Mouse (Mus musculus): Measurements from ENCODE around the gene Smco3.
"Not testable (repeated sequence)": the region's sequence is repeated elsewhere in the genome, so short reads cannot be mapped to it uniquely, and the experiment has no call there.

Gene Smco3

DNA sequence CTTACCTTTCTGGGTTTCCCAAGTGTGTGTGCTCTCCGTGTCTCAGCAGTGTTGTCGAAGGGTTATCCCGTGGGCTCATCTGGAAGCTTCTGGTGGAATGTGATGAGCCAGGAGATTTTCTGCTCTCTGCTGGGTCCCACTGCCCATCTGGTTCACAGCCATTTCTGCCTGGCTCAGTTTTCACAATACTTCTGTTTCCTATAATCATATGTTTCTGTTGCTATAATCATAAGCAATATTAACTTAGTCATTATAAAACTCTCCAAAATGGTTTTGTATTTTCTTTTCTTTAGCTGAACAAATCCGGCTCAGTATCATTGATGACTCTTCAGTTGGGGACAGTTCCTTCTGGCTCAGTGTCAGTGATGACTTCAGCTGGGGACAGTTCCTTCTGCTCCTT, at the start of gene Smco3:
Gene Smco3, minus strand, starts transcription at position 101 of the 400 bp plus-strand sequence.
- no peak for DNase-seq

DNA sequence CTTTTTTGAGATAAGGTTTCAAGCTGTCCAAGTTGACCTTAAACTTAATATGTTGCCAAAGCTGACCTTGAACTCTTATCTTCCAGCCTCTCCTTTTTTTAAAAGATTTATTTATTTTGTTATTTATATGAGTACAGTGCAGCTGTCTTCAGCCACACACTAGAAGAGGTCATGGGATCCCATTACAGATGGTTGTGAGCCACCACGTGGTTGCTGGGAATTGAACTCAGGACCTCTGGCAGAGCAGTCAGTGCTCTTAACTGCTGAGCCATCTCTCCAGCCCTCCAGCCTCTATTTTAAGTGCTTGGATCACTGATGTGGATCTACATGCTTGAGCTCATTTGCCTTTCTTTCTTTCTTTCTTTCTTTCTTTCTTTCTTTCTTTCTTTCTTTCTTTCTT, 49.5 kb upstream of the Smco3 start:
- not testable (repeated sequence) for DNase-seq

DNA sequence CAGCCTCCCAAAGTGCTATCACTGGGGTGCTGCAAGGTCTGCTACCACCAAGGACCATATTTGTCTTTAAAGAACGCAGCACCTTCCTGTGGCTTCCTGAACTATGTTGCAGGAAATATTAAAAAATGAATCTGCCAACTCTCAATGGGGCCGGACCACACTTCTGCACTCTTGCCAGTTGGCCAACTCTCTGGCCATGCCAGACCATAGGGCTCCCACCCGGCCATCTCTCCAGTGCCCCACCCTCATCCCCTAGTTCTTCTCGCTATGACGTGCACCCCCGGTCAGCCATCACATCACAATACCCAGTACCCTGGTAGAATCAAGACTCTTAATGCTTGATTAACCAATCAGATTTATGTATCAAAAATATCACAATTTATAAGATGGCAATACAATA, 48.7 kb upstream of the Smco3 start:
- DNase-seq = no peak

DNA sequence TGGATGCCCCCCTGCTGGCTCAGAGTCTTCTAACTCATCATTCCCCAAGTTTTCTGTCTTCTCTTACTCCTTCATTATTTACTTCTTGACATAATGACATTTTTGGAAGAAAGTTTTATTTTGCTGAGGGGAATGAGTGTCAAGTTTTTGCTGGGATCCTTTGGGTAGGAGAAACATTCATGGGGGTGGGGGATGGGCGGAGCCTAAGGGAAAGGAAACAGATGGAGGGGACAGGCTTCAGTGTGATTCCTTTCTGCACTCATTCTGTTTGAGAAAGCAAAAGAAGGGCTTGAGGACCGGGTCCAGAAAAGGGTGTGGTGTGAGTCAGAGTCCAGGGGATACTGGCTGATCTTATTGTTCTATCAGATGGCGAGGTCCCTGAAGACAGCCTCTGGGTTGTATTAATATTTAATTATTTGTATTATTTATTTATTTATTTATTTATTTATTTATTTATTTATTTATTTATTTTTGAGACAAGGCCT, 48.2 kb upstream of the Smco3 start:
- no peak for DNase-seq

DNA sequence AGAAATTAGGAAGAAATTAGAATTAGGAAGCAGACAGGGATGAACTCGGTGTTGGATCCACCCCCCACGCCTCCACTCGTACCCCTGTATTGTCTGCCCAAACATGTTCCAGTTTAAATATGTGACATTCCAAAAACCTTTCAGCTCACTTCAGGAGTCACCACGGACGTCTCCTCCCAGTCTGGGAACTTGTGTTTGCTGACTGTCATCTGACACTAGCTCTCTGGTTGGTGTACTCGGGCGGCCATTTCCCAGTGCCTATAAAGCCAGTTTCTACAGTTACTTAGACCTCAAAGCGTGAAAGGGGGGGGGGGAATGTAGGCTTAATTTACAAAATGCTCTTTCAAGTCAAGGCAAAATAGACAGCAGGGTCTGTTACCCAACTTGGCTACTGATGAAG, 46.4 kb upstream of the Smco3 start:
- no peak for DNase-seq

DNA sequence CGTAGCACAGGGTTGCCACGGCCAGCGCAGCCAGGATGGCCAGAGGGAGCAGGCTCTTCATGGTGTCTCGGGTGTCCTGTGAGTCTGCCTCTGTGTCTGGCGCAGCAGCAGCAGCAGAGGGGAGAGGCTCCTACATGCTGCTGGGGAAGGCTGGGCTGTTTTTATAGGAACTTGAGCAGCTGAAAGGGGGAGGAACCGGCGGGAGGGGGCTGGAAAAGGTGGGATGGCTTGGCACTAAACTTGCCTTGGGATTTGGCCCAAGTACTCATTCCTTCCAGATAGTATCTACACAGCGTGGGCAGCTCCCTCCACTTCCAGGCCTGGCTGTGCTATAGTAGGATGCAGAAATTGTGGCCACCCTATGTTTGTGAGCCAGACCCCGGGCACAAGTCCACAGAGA, 40.4 kb upstream of the Smco3 start, which contains the start of gene Mgp:
Gene Mgp, minus strand, starts transcription at position 154 of the 400 bp plus-strand sequence.
- no peak for DNase-seq

DNA sequence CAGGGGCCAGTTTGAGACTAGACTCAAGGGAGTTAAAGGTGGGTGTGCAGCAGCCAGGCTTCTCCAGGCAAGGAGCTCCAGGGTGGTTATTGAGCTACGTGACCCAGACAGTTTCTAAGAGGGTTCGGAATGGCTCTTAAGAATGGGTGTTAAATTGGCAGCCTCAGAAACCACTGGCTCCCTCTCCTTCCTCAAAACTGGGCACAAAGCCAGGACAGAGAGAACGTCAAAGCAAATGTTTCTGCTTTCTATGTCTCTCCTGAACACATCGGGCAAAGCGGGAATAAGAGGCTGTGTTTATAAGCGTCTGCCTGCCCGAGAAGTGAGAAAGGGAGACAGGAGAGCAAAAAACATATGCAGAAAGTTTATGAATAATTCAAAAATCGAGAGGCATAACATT, 39.3 kb upstream of the Smco3 start:
- DNase-seq = no peak

DNA sequence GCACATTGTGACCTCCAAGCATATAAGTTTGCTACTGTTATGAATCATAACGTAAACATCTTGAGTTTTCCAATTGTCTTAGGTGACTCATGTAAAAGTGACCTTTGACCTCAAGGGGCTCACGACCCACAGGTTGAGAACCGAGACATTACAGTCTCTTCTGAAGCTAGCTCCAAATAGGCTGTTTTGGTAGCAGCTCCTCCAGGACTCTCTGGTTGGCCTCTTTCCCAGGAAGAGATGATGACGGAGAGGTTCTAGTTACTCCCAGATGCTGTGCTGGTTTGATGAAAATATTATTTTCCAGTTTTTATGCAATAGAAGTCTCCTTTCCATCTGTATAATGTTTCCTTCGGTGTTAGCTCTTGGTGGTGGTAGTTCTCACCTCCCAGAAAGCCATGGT, 33.7 kb upstream of the Smco3 start:
- DNase-seq = no peak

DNA sequence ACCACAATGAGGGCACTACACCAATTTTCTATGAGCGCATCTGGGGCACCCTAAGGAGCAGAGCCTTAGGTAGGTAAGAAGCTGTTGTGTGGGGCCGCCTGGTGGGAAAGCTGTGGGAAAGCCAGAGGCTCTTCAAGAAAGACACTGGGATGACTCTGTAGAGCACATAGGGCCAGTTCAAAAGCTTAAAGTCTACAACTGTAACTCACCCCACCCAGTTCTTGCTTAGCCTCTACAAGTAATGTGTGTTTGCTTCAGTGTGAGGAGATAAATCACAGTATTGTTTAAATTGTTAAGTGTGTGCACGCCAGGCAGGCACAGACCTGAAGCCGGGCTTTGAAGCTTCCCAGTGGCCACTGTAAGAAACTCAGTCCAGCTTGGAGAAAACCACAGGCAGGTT, 30.9 kb upstream of the Smco3 start:
- no peak for DNase-seq

DNA sequence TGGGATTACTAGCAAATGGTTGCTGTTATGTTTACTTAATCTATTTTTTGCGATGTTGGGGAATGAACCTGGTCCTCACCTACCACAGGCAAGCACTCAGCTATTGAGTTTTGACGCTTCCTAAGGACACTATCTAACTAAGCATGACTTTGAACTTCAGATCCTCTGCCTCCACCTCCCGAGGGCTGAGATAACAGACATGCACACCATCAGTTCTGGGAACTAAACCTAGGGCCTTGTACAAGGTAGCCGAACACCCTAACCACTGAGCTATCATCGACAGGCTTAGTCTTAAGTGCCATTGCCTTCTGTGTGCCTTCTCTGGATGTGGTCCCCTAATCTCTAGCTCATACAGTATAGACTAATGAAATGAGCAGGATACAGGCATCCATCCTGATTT, 30.1 kb upstream of the Smco3 start:
- no peak for DNase-seq

DNA sequence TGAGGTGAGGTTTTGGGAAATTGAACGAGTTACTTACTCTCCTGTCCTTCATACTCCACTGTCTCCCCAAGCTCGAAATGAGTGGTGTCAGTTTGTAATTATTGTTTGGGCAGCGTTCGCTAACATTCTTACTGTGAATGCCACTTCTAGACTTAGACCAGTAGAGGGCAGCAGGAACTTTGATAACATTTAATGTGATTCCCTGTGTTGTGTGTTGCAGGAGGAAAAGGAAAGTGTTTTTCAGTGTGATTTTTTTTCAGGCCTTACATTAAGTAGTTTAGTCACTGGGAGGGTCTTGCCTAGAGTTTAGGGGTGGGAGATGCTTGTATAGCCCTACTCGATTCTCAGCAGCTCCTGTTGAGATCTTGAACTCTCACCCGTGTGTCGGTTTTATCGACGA, 25.8 kb upstream of the Smco3 start:
- no peak for DNase-seq

GRCm38 (mm10) chr6:136858420-136858819, 23.2 kb upstream of the Smco3 start:
- DNase-seq = no peak

DNA sequence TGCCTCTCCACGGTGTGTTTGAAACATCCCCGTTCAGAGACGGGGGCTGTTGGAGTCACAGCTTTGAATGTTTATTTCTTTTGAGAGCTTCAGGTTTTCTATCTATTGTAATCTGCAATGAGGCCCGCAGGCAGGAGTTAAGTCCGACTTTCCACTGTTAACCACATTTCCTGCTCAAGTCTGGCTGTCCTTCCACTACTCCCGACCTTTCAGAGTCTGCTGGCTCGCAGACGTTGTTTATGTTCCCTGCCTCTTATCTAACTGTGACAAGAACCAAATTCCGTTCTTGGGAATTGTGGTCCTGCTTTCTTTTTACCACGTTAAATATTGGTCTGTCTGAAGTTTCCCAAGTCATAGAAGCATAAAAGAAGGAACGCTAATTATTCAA, 22.6 kb upstream of the Smco3 start:
- DNase-seq = no peak

DNA sequence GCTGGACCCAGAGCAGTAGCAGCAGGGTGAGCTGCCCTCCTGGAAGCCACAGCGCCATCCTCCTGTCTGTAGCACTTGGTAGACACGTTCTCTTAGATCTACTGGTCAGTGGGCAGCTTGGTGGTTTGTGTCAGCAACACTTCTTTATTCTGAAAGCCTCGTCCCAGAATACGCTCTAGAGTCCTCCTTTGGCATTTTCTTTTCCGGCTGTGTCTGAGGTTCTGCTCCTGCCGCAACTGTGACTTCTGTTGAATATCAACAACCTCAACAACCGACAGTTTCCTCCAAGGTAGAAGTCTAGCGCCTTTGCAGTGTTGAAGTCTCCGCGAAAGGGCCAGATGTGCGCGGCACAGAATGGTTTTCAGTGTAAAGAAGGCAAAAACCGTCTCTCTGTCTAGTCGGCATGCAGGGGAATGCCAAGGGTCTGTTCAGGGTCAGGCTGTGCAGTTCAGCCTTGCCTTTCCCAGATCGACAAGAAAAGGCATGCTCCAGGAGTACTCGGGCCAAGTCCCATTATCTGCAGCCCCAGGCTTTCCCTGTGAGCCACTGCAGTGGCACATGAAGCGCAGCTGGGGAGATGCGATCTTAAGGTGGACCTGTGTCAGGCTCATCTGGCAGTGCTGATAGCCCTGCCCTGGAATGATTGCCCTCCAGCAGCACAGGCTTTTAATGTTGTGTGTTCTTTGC, 22.1 kb upstream of the Smco3 start, which contains the start of gene Art4:
Gene Art4, minus strand, starts transcription at position 548 of the 687 bp plus-strand sequence.
- DNase-seq = peak; percentile 67

GRCm38 (mm10) chr6:136856071-136856636, 20.9 kb upstream of the Smco3 start:
- peak; percentile 71 for DNase-seq

DNA sequence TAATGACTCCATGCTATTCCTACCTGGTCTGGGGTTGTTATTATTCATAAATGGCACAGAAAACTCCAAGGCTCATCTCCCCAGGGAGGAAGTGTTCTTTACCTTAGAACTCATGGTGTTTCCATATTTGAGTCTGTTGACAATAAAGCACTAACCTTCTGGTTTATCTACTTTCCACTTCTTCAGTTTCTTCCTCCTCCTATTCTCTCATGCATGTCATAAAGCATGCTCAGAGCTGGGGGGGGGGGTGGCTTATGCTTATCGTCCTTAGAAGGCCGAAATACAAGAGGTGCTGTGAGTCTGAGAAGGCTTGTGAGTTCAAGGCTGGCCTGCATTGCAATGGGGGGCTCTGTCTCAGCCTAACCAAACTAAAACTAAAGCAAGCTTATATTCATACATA, 19.9 kb upstream of the Smco3 start:
- DNase-seq = peak; percentile 20

GRCm38 (mm10) chr6:136854361-136854781, 19.1 kb upstream of the Smco3 start:
- peak; percentile 62 for DNase-seq

GRCm38 (mm10) chr6:136852762-136853161, 17.5 kb upstream of the Smco3 start:
- DNase-seq = peak; percentile 46

DNA sequence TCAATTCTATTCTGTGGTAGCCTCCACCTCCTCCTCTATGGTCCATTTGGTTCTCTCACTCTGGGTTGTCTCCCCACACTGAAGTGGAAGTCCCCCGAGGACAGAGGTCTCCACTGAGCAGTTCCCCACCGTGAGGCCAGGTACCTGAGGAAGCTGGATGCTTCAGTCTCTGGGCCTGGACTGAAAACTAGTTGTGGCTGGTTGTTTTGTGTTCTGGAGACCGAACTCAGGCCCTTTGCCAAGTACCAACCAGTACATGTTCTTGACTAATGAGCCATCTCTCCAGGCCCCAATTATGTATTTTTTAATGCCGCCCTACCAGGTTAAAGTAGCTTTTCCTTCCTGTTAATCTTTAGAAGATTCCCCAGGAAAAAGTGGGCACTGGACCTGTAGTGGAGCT, 17.1 kb upstream of the Smco3 start:
- DNase-seq = no peak

- peak; percentile 34 for DNase-seq
Observed at GRCm38 (mm10) chr6:136850267-136850666, 15.0 kb upstream of the Smco3 start.

GRCm38 (mm10) chr6:136848971-136849370, 13.7 kb upstream of the Smco3 start:
- no peak for DNase-seq

- no peak for DNase-seq
Observed at GRCm38 (mm10) chr6:136848399-136848798, 13.1 kb upstream of the Smco3 start.

DNA sequence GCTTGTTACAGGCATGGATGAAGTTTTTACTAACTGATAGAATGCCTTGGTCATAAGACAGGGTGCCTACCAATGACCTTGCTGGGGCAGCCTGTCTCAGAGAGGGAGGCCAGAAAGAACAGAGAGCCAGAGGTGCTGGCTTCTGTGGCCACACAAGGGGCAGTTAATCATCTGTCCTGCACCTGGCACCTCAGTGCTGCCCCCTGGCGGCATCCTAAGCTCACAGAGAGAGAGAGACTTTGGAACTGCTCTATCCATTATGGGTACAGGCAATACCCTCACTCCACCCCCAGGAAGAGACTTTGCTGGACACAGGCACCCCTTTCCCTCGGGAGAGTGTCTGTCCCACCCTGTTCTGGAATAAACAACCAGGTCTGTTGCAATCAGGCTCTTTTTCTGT, 12.5 kb upstream of the Smco3 start:
- DNase-seq = peak; percentile 85

DNA sequence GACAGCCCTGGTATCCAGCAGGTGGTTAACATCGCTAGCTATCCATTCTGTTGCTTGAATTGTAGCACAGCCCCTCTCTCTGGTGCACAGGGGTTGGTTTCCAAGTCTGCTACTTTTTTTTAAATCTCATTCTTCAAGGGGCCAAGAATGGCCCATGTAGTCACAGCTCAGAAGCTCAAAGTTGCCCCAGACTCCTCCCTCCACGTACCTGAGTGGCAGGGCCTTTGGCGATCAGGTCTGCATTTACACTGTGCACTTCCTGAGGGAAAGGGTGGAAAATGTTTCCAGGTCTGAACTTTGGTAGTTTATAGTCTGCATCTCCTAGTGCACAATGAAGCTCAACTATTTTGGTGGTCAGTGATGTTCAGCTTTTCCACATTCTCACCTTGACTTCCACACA, 12.0 kb upstream of the Smco3 start:
- DNase-seq = no peak

Measured in thymus, postnatal 4 days (tissue).